Mouse (Mus musculus) liver, embryonic 14 days (tissue): Measurements from ENCODE around the gene Zfp612. TPM values are rescaled to one million over a fixed set of nuclear protein-coding genes. Genes with fewer than 3 reads are reported as not detected.

Experiments
- polyA plus RNA-seq: library from polyadenylated mRNA; depleted of rRNA; stranded (reverse); fragments of >200 nt; gene quantifications from 2 replicates; pipeline ENCODE4 v1.2.3, GENCODE M21; 2012; rRNA removed

The Zfp612 gene
- polyA plus RNA-seq = 0.40 and 0.43 TPM in 2 replicates

GRCm38 (mm10) chr8:110079282-110080221 lies at the start of gene Zfp612:
Gene Zfp612 (plus strand): TSS chr8:110079746.

GRCm38 (mm10) chr8:110039659-110040058 lies 39.9 kb upstream of the Zfp612 start, which contains the start of gene Chst4:
Gene Chst4 (minus strand): TSS chr8:110039740.

GRCm38 (mm10) chr8:110100907-110101306 lies 21.4 kb downstream of the Zfp612 start, which contains the start of gene Gm21964:
Gene Gm21964 (plus strand): TSS chr8:110101207.

GRCm38 (mm10) chr8:110102653-110103052 lies 23.1 kb downstream of the Zfp612 start, which contains the start of gene Gm17720:
Gene Gm17720 (minus strand): TSS chr8:110102753.

Other genes with a start within 250 kb of the Zfp612 start
- 5.6 and 7.0 TPM in 2 replicates for gene Phlpp2, start 211.2 kb upstream of the Zfp612 start, polyA plus RNA-seq
- 0.01 and 0.05 TPM in 2 replicates for gene Marveld3, start 117.5 kb upstream of the Zfp612 start, polyA plus RNA-seq
- 0.25 and 0.27 TPM in 2 replicates for gene Tat, start 89.3 kb upstream of the Zfp612 start, polyA plus RNA-seq
- gene Chst4, start 40.0 kb upstream of the Zfp612 start, polyA plus RNA-seq = 0.01 TPM in 1 of 2 replicates, not detected in the other
- gene Gm21964, start 21.5 kb downstream of the Zfp612 start, polyA plus RNA-seq = not detected in 2 replicates
- gene Gm17720, start 23.0 kb downstream of the Zfp612 start, polyA plus RNA-seq = not detected in 2 replicates
- gene Calb2, start 88.5 kb downstream of the Zfp612 start, polyA plus RNA-seq = not detected in 2 replicates
- gene Cmtr2, start 135.9 kb downstream of the Zfp612 start, polyA plus RNA-seq = 2.1 and 2.5 TPM in 2 replicates
- gene Hydin, start 187.2 kb downstream of the Zfp612 start, polyA plus RNA-seq = 0.07 and 0.09 TPM in 2 replicates